Mouse (Mus musculus) gastrocnemius, postnatal 4 days (tissue): ENCODE results near the gene Abi3. TPM values are rescaled to one million over a fixed set of nuclear protein-coding genes. Genes with fewer than 3 reads are reported as not detected.

ENCODE experiments used
- DNase-seq, 2 experiments: peaks; one replicate each; pipeline ENCODE4 v3.0.0; 2021 to 2022; ENCODE audit warnings: low spot score in 2 of 2, mixed read lengths in 2 of 2
- total RNA-seq, 2 experiments: library from RNA; stranded (reverse); gene quantifications; 2 replicates each; pipeline ENCODE4 v1.2.3; 2021

Gene Abi3
- total RNA-seq, 2 experiments from 2014 or later = 7.6 to 8.5 TPM

DNA sequence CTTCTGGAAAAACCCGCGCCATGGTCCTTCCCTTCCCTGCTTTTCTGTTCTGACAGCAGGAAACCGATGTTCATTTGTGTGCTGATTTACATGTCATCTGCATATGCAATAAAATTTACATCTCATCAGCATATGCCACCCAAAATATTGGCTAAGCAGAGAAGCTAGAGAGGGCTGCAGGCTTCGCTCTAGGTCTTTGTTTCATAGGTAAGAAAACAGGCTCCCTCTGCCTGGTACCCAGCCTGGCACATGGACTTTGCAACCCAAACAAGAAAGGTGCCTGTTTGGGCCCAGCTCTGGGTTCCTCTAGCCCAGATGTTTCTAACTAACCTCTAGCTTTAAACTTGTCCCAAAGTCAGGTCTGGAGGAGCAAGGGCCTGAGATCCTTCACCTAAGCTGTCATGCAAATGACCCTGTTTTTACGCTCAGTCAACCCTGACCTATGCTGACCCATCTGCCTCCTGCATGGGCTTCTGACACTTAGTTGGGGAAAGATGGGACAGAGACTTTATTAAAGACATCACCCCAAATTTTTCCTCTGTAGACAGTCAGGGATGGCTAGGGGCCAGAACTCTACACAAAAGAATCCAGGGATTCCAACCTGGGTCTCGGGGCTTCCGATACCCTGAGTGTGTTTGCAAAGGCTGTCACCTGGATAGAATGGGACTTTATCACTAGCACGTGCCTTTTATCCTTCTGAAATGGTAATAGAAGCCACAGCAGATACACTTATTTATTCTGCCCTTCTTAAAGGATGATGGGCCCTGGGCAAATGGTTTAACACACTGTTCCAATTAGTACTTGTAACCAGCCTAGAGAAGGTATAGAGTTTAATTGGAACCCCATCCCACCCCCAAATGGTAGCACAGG, 3.0 kb downstream of the Abi3 start:
- no peak for DNase-seq

DNA sequence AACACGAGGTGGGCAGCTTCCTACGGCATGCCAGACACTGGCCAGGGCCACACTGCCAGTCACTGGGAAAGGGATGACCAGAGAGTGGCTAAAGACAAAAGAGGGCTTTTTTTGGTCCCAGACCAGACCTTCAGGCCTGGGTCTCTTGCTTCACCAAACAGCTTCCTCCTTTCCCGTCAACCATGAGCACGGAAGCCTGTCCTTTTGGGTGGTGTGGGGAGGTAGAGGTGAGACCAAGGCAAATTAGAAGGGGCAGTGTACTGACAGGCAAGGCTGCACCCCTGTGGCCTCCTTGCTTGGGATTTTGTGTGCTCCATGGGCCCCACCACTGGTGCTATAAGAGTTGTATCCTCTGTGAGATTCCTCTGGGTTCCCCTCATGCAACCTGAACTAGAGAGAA, 3.7 kb downstream of the Abi3 start:
- no peak for DNase-seq

DNA sequence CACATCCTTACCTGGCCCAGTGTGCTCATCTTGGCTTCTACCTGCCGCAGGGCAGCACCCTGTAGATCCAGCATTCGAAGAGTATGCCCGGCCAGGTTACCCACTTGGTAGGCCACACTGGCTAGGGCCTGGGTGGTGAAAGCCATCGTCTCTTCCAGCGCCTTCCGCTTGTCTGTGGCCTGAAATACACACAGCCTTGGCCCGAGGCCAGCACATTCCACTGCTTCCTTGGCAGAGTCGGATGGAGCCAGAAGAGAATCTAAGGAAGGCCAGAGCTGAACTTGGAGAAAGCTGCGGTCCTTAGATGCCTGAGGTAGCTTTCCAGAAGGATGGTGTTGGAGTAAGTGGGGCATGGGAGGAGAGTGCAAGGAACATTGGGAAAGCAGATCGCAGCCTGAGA, 5.2 kb downstream of the Abi3 start, which contains the start of gene Gngt2:
Gene Gngt2 (plus strand): TSS at position 158 of the 400 bp plus-strand sequence.
- DNase-seq = peak; percentile 60 to 81

DNA sequence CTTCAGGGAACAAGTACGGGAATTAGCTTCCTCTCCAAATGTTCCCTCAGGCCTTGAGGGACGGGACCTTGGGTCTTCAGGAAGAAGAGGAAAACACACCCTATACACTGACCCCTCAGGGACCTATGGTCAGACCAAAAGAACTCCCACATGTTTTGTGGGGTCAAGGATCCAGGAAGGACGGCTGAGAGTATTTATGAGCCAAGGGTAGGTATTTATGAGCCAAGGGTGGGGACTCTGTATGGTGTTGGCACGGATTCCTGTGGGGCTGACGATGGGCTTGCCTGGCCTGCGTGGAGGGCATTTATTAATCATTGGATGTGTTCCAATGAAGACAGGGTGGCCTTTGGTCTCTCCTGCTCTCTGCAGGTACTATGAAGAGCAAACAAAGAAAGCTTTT, 5.8 kb downstream of the Abi3 start:
- no peak for DNase-seq

DNA sequence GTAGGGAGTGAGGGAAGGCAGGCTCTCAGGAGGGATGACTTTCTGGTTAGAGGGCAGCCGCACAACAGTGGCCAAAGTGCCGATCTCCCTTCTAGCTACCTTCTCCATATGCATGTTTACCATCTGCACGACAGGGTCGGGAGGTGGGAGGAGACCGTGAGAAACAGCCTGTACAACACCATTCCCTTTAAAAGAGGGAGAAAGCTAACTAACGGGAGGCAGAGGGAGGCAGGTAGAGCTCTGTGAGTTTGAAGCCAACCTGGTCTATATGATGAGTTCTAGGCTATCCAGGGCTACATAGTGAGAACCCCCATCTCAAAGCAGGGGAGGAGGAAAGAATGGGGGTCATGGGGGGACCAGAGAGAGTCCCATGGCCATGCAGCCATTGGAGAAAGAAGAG, 6.4 kb downstream of the Abi3 start:
- DNase-seq = no peak

DNA sequence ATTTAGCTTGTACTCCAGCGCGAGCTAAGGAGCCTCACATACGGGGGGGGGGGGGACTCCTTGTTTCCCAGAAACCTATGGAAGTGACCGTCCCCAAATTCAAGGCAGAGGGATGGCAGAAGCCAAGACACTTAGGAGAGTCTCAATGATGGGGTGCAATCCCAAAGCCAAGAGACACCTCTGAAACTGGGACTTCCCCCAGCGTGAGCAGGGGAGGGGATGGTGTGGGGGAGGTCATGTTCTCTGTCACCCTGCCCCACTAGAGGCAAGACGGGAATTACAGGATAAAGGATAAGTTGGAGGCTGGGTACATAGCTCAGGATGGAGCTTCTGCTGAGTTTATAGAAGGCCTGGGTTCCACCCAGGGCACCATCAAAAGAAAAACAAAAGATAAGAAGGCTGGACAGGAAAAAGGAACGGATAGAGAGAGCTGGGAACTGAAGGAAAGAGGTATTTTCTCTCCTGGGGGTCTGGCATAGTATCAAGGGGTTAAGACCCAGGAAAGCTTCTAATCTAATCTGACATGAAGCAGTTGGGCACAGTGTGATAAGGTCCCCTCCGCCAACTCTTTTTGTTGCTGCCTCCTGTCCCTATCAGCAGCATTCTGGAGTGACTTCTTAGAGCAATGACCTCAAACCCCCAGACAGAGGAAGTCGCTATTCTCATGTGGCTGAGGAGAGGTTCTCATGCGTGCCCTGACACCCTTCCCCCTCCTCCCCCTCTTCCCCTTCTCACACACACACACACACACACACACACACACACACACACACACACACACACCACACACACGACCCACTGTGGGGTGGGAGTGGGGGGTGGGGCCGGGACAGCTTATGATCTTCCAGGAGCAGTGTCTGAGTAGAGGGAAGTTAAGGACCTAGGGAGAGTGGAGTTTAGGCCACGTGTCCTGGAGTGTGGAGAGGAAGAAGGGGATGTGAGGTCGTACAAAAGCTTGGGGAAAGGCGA, 7.2 kb downstream of the Abi3 start:
- no peak for DNase-seq

DNA sequence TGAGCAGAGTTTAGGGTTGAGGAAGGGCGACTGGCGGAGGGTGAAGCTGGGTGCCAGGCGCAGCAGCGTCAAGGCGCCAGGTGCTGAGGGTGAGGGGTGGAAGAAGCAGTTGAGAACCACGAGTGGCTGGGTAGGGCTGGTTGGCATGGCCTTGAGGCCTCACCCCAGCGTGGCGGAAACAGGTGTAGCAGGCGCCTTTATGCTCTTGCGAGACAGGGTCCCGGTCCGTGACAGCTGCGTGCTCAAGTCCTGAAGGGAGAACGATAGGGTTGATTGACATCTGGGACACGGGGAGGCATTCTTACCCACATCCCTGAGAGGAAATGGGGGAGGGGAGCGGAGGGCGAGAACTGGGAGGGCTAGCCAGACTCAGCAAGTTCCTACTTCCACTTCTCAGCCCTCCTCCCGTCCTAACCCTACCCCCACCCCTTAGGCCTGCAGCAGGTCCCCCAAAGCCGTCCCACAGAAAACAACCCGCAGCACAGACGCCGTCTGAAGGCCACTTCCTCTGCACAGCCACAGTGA, 8.1 kb downstream of the Abi3 start:
- no peak for DNase-seq

DNA sequence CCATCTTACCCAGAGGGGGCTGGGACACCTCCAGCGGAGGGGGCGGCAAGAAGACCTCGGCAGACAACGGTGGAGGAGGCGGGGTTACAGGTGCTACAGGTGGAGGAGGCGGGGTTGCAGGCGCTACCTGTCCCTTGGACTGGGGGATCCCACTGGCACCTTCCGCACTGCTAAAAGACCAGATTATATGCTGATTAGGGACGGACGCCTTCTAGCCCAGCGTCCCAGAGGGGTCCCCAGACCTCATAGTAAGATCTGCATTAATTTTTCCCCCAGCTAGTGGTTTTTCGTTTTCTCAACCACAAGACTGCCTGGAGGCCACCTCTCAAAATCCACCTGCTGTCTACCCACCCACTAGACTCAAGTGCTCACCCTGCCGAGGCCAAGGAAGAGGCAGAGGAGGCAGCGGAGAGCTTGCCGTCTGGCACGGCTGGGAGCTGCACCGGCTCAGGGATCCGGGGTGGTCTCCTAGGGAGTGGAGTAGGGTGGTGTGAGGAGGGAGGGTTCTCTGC, 8.6 kb downstream of the Abi3 start:
- no peak for DNase-seq

DNA sequence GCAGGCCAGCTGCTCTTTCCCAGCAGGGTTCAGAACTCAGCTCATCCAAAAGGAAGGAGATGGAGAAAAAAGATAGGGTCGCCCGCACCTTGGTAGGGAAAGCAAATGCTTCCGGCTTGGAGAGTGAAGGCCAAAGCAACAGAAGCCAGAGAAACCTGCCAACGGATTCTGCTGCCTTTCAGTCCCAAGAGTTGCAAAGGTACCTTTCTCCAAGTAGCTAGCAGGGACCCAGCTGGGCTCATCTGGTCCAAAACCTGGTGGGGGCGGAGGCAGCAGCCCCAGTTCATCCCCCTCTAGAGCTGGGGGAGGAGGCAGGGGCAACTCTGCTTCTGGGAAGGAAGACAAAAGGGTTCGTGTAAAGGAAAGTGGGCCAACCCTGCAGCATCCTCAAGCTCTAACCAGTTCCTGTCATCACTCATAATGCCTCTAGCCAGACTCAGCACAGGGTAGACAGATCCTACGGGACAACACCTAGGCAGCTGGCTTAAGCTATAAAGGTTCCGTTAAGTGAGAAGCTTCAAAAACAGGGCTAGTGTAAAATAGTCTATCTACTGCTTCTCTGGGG, 9.2 kb downstream of the Abi3 start:
- DNase-seq = no peak

DNA sequence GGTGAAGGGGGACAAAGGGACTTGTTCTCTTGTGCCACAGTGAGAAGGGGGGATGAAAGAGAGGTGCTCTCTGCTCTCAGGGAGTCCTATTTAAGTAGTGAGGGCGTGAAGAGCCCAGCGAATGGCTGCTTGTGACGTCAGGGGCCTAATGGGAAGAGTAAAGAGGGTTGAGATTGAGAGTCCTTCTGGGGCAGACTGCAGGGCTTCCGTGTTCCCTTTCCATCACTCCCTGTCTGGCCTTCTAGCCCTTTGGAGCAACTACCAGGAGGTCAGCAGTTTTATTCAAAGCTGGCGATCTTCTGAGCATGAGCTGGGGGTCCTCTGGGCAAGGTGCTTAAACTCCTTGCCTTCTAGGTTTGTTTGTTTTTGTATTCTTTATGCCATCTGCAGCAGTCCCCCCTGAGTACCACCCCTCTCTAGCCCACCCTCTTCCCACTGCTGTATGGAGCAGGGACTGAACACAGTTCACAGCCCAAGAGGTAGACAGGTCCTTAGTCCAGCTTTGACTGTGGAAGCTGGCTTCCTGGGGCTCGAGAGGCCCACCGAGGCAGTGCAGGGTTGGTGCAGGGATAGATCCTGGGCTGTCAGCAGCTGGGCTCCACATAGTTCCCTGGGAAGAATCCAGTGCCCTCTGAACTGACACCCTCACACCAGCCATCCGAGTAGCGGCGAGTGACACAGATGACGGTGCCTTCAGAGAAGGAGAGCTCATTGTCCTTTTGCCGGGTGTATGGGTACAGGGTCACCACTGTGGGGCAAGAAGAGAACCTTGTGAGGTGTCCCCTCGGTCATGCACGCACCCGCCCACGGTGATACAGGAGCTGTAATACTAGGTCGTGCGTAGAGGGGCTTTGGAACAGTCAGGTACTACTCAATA, 9.9 kb downstream of the Abi3 start:
- no peak for DNase-seq

DNA sequence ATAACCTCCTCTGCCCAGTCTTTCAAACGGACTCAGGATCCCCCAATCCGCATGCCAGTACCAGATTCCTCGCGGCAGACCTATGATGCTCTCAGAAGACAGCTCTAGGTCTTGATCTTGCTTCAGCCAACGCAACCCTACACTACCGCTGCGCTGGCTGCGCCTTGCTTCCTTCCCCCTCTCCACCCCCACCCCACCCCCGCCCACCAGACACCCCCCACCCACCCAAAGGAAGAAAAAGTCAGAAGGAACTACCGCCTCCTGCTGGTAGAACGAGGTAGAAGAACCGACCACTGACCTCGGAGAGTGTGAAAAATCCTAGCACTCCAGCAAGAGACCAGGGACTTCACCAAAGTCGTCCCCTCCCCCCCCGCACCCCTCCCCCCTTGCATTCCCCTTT, 10.6 kb downstream of the Abi3 start:
- DNase-seq = no peak

DNA sequence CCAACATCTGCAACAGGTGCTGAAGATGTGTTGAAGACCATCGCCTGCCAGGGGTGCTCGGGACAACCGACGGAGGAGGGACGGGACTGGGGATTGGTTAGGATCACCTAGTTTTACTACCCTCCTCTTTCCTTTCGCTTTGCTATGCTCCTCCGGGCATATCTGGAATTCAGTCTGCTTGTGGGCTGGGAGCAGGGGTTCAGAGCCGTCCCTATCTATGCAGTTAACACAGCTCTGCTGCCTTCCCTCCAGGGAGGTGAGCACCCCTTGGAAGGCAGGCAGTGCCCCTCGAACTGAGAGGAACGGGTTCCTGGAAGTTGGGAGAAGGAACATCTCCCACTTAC, 11.0 kb downstream of the Abi3 start:
- DNase-seq = no peak

DNA sequence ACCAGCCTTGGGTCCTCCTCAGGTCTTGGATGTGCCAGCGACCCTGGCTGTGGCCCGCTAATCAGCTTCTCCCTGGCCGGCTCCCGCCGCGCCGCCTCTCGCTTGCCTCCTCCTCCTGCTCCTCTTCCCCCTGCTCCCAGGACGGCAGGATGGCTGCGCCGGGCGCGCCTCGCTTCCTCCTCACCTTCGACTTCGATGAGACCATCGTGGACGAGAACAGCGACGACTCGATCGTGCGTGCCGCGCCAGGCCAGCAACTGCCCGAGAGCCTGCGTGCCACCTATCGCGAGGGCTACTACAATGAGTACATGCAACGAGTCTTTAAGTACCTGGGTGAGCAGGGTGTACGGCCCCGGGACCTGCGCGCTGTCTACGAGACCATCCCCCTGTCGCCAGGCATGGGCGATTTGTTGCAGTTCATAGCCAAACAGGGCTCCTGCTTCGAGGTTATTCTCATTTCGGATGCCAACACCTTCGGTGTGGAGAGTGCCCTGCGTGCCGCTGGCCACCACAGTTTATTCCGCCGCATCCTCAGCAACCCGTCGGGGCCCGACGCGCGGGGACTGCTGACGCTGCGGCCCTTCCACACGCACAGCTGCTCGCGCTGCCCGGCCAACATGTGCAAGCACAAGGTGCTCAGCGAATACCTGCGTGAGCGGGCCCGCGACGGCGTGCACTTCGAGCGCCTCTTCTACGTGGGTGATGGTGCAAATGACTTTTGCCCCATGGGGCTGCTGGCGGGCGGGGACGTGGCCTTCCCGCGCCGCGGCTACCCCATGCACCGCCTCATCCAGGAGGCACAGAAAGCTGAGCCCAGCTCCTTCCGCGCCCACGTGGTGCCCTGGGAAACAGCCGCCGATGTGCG, 11.6 kb downstream of the Abi3 start:
- no peak for DNase-seq

DNA sequence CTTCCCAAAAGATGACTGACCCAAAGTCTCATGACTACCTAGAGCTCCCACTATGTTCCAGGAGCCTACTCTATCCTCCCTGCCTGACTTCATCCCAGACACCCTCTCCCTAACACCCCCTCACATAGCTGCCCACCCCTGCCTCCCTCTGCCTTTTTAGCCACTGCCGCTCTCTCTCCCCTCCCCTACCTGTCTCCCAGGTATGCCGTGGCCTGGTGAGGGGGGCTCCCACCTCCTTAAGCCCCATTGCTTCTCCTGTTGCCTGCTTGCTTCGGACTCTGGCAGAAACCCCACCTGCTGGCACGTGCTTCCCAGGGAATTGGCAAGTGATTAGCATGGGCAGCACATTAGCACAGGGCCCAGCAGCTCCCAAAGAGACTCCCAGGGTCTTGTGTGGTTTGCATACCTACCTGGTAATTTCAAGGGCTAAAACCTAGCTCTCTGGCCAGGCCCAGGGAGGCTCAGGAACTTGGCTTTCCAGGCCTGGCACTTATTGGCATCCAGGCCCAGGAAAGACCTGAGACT, 12.7 kb downstream of the Abi3 start:
- no peak for DNase-seq

DNA sequence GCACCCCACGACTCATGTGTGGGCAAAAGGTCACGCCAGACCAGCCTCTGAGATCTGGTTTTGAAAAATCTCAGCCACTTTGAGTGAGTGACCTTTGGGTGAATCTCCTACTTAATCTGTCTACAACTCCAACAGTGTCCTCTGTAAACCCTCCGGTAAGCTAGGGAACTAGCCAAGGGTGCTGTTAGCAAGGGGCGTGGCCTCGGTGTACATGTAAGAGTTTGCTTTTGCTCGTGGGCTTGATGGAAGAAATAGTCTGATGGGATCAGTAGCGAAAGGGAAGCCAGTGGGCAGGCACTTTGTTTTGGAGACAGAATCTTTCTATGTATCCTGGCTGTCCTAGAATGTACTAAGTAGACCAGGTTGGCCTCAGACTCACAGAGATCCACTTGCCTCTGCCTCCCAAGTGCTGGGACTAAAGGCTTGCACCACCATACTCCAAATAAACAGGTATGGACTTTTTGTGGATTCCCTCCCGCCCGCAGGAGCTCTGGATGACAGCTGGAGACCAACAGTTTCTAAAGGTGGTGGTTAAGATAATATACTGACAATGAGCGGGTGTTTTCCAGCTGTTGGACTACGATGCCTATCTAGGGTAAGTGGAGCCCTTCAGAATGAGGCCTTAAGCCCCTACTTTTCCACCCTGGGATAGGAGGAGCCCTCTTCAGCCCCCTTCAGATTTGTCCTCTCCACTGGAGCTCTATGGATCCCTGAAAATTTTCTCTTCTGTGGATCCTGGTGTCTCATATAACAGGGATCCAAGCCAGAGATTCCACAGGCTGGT, 13.9 kb downstream of the Abi3 start:
- no peak for DNase-seq

DNA sequence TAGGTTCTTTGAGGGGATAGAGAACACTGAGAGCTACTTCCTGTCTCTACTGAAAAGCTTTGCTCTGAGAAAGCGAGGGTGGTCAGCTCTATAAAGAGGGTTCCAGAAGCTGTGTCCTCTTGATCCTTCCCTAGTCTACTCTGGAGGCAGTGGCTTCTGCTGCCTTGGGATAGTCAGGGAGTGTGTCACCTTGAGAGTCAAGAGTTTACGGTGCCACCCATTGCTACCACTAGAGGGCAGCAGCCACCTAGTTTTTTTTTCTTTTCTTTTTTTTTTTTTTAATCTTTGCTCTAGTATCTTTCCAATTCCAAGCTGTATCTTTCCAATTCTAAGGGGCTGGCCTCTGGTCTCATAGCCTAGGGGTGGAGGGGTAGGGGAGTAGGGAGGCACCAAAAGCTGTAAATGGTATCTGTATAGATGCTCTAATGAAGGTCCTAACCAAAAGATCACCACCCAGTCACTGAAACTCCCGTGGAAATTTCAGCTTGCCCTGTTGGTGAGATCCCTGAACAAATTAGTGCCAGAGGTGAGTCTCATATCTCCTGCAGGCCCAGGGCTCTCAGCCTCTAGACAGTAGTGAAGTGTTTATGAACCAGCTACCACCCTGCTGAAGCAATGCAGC, 14.7 kb downstream of the Abi3 start:
- DNase-seq = peak in 1 of 2 experiments; percentile 64

DNA sequence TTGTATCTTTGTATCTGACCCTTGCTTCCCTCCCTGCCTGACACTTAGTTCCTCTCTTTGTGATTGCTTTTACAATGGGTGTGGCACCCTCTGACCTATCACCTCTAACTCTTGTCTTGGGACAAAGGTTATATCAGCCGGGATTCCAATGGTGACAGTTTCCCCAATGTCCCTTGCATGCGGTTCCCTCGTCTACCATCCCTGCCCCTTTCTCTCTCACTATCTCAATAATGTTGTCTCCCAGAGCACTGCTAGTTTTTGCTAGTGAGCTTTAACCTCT, 15.2 kb downstream of the Abi3 start:
- no peak for DNase-seq
